Mouse (Mus musculus) liver (tissue): Measurements from ENCODE around the gene Gas7.

Experiments
- DNase-seq: peaks from one replicate; pipeline ENCODE4 v3.0.0-alpha.2; 2020; ENCODE audit warnings: mixed read lengths

Gas7 gene

GRCm38 (mm10) chr11:67454874-67455526, at the start of gene Gas7:
Gene Gas7 (plus strand): TSS chr11:67455437.
- DNase-seq: peak; percentile 50

- DNase-seq: no peak
Observed at GRCm38 (mm10) chr11:67414346-67414940, 40.8 kb upstream of the Gas7 start.

GRCm38 (mm10) chr11:67423575-67423974, 31.7 kb upstream of the Gas7 start:
- DNase-seq: no peak

- peak; percentile 29 for DNase-seq
Observed at GRCm38 (mm10) chr11:67428196-67428595, 27.0 kb upstream of the Gas7 start.

GRCm38 (mm10) chr11:67429836-67430235, 25.4 kb upstream of the Gas7 start:
- no peak for DNase-seq

GRCm38 (mm10) chr11:67431116-67431645, 24.1 kb upstream of the Gas7 start:
- no peak for DNase-seq

- DNase-seq: no peak
Observed at GRCm38 (mm10) chr11:67431864-67432263, 23.4 kb upstream of the Gas7 start.

- DNase-seq: no peak
Observed at GRCm38 (mm10) chr11:67433763-67434162, 21.5 kb upstream of the Gas7 start.

GRCm38 (mm10) chr11:67438746-67439145, 16.5 kb upstream of the Gas7 start:
- no peak for DNase-seq

GRCm38 (mm10) chr11:67445058-67445825, 10.0 kb upstream of the Gas7 start:
- no peak for DNase-seq

- no peak for DNase-seq
Observed at GRCm38 (mm10) chr11:67451525-67451924, 3.7 kb upstream of the Gas7 start.

GRCm38 (mm10) chr11:67455527-67455981, 317 bp downstream of the Gas7 start:
- peak; percentile 17 for DNase-seq

- DNase-seq: no peak
Observed at GRCm38 (mm10) chr11:67456029-67456428, 792 bp downstream of the Gas7 start.

- DNase-seq: no peak
Observed at GRCm38 (mm10) chr11:67458171-67458570, 2.9 kb downstream of the Gas7 start.

- DNase-seq: no peak
Observed at GRCm38 (mm10) chr11:67467132-67467531, 11.9 kb downstream of the Gas7 start.

GRCm38 (mm10) chr11:67468846-67469245, 13.6 kb downstream of the Gas7 start:
- DNase-seq: no peak

GRCm38 (mm10) chr11:67474590-67474989, 19.4 kb downstream of the Gas7 start:
- DNase-seq: no peak

GRCm38 (mm10) chr11:67479534-67479933, 24.3 kb downstream of the Gas7 start:
- no peak for DNase-seq

GRCm38 (mm10) chr11:67480204-67480956, 25.1 kb downstream of the Gas7 start:
- DNase-seq: no peak

GRCm38 (mm10) chr11:67481691-67482090, 26.5 kb downstream of the Gas7 start:
- DNase-seq: no peak

GRCm38 (mm10) chr11:67482217-67482760, 27.1 kb downstream of the Gas7 start:
- DNase-seq: peak; percentile 7

GRCm38 (mm10) chr11:67488156-67488555, 32.9 kb downstream of the Gas7 start:
- DNase-seq: no peak
